Mouse (Mus musculus) stomach, embryonic 15.5 days (tissue): ENCODE results near the gene Nat9. TPM values are rescaled to one million over a fixed set of nuclear protein-coding genes. Genes with fewer than 3 reads are reported as not detected.

Experiments
- ATAC-seq: fragments of 200-750 bp; cut with Nextera tagmentation; 2 replicates; pipeline ENCODE4 v1.8.0; 2017; ENCODE audit warnings: low read depth, moderate number of reproducible peaks, moderate TSS enrichment; ENCODE audit not compliant: insufficient read depth, low FRiP score
- H3K27ac ChIP-seq: fragments of 300-500 bp; sonication (generic); 2 replicates; pipeline ENCODE4 v1.5.1; 2015; ENCODE audit warnings: mild to moderate bottlenecking, inconsistent platforms
- H3K27me3 ChIP-seq: fragments of 300-500 bp; sonication (generic); replicated peaks from 2 replicates; pipeline ENCODE4 v1.6.1; 2015; ENCODE audit warnings: inconsistent platforms
- H3K36me3 ChIP-seq: fragments of 300-500 bp; sonication (generic); 2 replicates; pipeline ENCODE4 v1.6.1; 2015; ENCODE audit warnings: inconsistent platforms
- H3K4me1 ChIP-seq: fragments of 300-500 bp; sonication (generic); 2 replicates; pipeline ENCODE4 v1.6.1; 2015; ENCODE audit warnings: inconsistent platforms
- H3K4me2 ChIP-seq: fragments of 300-500 bp; sonication (generic); 2 replicates; pipeline ENCODE4 v1.6.1; 2015; ENCODE audit warnings: mild to moderate bottlenecking, inconsistent platforms
- H3K4me3 ChIP-seq: fragments of 300-500 bp; sonication (generic); replicated peaks from 2 replicates; pipeline ENCODE4 v1.5.1; 2015; ENCODE audit warnings: inconsistent platforms
- H3K9ac ChIP-seq: fragments of 300-500 bp; sonication (generic); 2 replicates; pipeline ENCODE4 v1.6.1; 2015; ENCODE audit warnings: inconsistent platforms
- H3K9me3 ChIP-seq: fragments of 300-500 bp; sonication (generic); 2 replicates; pipeline ENCODE4 v1.6.1; 2016; ENCODE audit warnings: inconsistent platforms
- WGBS: fragments of 180-500 bp; shearing (Covaris S2); methylation state at CpG from one replicate; pipeline ENCODE4 v1.1.7; 2015; 5-methylcytosine and 5-hydroxymethylcytosine counted together
- polyA plus RNA-seq: library from polyadenylated mRNA; unstranded; fragments of >200 nt; fragmentation: Nextera tagmentation; extraction: Ambion mirVana; gene quantifications from 2 replicates; pipeline ENCODE4 v1.2.1, GENCODE M21; 2015

Gene Nat9
- polyA plus RNA-seq, 1 experiment from 2014 or later: 23.2 TPM

DNA sequence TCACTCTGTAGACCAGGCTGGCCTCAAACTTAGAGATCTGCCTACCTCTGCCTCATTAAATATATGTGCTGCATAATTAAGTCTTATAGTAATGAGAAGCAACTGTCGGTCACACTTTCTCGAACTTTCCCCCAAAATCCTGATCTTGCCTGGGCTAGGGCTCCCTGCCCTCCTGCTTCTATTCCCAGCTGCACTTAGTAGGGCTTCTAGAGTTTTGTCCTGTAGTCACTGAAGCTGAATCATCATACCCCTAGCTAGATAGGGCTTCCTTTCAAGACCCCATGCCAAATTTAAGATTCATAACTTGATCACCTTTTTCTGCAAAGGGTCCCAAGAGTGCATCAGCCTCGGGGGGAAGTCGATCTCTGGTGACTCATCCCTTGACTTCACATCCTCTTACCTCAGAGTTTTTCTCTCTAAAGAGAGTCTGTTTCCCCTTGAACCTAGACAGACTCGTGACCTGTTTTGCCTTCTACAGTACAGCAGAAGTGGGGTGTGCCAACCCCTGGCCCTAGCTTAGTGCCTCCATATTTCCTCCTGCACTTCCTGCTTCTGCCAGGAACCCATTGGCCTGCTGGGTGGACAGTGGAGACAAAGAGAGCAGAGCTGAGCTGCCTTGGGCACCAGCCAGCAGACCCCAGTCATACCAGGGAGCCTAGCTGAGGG is 48.9 kb downstream of the Nat9 start:
- Histone ChIP-seq H3K4me3 (no peak overlapping the region), H3K4me2 (no peak overlapping the region), H3K9me3 (no peaks in the 10 kb centered on the region), H3K27ac (no peak overlapping the region), H3K27me3 (no peaks in the 10 kb centered on the region), H3K36me3 (no peaks in the 10 kb centered on the region), H3K9ac (no peak overlapping the region), H3K4me1 (no peaks in the 10 kb centered on the region)
- no peak for ATAC-seq
- 74% methylated on average over 5 of the region's 5 CpGs for WGBS

DNA sequence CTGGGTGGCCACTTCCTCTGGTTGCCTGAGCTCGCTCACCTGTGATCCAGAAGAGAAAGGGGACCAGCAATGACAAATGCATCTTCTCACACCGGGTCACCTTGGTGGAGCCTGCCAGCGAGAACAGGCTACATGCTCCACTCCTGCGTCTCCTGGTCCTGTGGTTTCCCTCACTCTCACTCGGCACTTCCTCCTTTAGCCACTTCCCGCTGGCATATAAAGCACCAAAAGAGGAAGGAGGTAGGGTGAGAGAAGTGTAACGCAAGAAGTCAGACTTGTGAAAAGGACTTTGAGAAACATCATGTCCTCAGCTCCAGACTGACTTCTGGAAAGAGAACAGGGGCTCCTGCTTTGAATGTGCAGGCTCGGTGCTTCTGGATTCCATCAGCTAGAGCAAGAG is 53.9 kb downstream of the Nat9 start, which contains the start of gene Cd300lf:
TSS of gene Cd300lf (minus strand) at position 193 of the 400 bp plus-strand sequence.
- WGBS: 69% methylated on average over 8 of the region's 8 CpGs
- no peak for ATAC-seq

More for the DNA sequence above, 53.9 kb downstream of the Nat9 start, which contains the start of gene Cd300lf:
- Histone ChIP-seq H3K4me1 (no peaks in the 10 kb centered on the region), H3K27ac (no peak within 1 kb of the TSS), H3K9ac (no peak within 1 kb of the TSS), H3K4me2 (no peak within 1 kb of the TSS), H3K36me3 (no peaks in the 10 kb centered on the region), H3K27me3 (no peaks in the 10 kb centered on the region), H3K9me3 (no peaks in the 10 kb centered on the region), H3K4me3 (no peak within 1 kb of the TSS)

Other genes with a start within 250 kb of the Nat9 start
- gene Cd300c, start 218.7 kb downstream of the Nat9 start, polyA plus RNA-seq: not detected in 2 replicates
- 0.45 and 0.48 TPM in 2 replicates for gene Cd300ld, start 197.9 kb downstream of the Nat9 start, polyA plus RNA-seq
- gene Cd300c2, start 186.0 kb downstream of the Nat9 start, polyA plus RNA-seq: 3.3 and 3.6 TPM in 2 replicates
- not detected in 2 replicates for gene Cd300ld2, start 171.7 kb downstream of the Nat9 start, polyA plus RNA-seq
- gene Cd300ld4, start 160.8 kb downstream of the Nat9 start, polyA plus RNA-seq: not detected in 2 replicates
- not detected in 2 replicates for gene Cd300ld5, start 150.1 kb downstream of the Nat9 start, polyA plus RNA-seq
- gene Cd300ld3, start 139.4 kb downstream of the Nat9 start, polyA plus RNA-seq: not detected in 2 replicates
- gene Cd300e, start 125.7 kb downstream of the Nat9 start, polyA plus RNA-seq: 0.10 and 0.15 TPM in 2 replicates
- gene Rab37, start 96.4 kb downstream of the Nat9 start, polyA plus RNA-seq: 2.6 and 3.1 TPM in 2 replicates
- 2.1 and 2.6 TPM in 2 replicates for gene Cd300lf, start 53.9 kb downstream of the Nat9 start, polyA plus RNA-seq
- gene Slc9a3r1, start 24.5 kb downstream of the Nat9 start, polyA plus RNA-seq: 142 and 144 TPM in 2 replicates
- 9.3 and 11.5 TPM in 2 replicates for gene Tmem104, start 372 bp downstream of the Nat9 start, polyA plus RNA-seq
- 0.10 and 0.12 TPM in 2 replicates for gene Grin2c, start 79.4 kb upstream of the Nat9 start, polyA plus RNA-seq
- gene Fdxr, start 89.2 kb upstream of the Nat9 start, polyA plus RNA-seq: 16.6 and 17.8 TPM in 2 replicates
- gene Fads6, start 109.8 kb upstream of the Nat9 start, polyA plus RNA-seq: 2.0 TPM in 2 replicates
- gene Otop2, start 119.3 kb upstream of the Nat9 start, polyA plus RNA-seq: 0.46 and 0.90 TPM in 2 replicates
- gene Ush1g, start 134.2 kb upstream of the Nat9 start, polyA plus RNA-seq: 0.26 and 0.35 TPM in 2 replicates
- 2.4 and 2.7 TPM in 2 replicates for gene Otop3, start 146.9 kb upstream of the Nat9 start, polyA plus RNA-seq
- gene Hid1, start 179.9 kb upstream of the Nat9 start, polyA plus RNA-seq: 32.9 and 41.0 TPM in 2 replicates
- 10.0 and 10.5 TPM in 2 replicates for gene Cdr2l, start 194.1 kb upstream of the Nat9 start, polyA plus RNA-seq
- gene Mrpl58, start 215.9 kb upstream of the Nat9 start, polyA plus RNA-seq: 184 and 196 TPM in 2 replicates
- 824 and 904 TPM in 2 replicates for gene Atp5h, start 232.1 kb upstream of the Nat9 start, polyA plus RNA-seq
- gene Kctd2, start 232.3 kb upstream of the Nat9 start, polyA plus RNA-seq: 14.6 and 15.6 TPM in 2 replicates